In the genomic region with DNA sequence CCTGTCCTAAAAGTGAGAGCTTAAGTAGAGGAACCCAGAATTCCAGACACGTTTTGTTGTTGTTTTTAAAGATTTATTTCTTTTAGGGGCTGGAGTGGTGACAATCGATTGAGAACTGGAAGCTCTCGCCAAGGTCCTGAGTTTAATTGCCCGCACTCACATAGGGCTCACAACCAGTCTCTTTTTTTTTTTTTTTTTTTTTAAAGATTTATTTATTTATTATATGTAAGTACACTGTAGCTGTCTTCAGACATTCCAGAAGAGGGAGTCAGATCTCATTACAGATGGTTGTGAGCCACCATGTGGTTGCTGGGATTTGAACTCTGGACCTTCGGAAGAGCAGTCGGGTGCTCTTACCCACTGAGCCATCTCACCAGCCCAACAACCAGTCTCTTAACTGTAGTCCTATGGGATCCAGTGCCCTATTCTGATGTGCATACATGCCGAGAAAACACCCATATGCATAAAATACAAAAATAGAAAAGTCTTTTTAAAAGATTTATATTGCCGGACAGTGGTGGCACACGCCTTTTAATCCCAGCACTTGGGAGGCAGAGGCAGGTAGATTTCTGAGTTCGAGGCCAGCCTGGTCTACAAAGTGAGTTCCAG, we compare ENCODE assay signal across 8 mouse cellular contexts. TPM values are rescaled to one million over a fixed set of nuclear protein-coding genes. Genes with fewer than 3 reads are reported as not detected.
DNase-seq lines count a peak whose midpoint lies in the region; ATAC-seq and TF ChIP-seq lines count a peak whose summit lies in the region.
"Not testable (repeated sequence)": the region's sequence is repeated elsewhere in the genome, so short reads cannot be mapped to it uniquely, and the experiment has no call there.

No protein-coding gene starts in this region.

- peak overlapping the region; percentile 84; the same call in 1 of the 2 replicates for H3K9ac ChIP-seq in forebrain, embryonic 16.5 days (replicated peaks; ENCODE audit: low read depth, low read length)
- peak overlapping the region; percentile 93; the same call in 1 of the 2 replicates for H3K9ac ChIP-seq in hindbrain, embryonic 11.5 days (ENCODE audit: low read depth, low read length)
- 0 out of 2 replicates have a peak overlapping the region, but pooled peaks have one; percentile 99 for H3K9ac ChIP-seq in kidney, embryonic 15.5 days
- not testable (repeated sequence) for H3K9ac ChIP-seq in liver, embryonic 13.5 days; midbrain, embryonic 12.5 days (replicated peaks)

- H3K27me3 ChIP-seq in embryonic facial prominence, embryonic 10.5 days (replicated peaks; ENCODE audit: low read depth, poor library complexity, severe bottlenecking); forebrain, embryonic 16.5 days (replicated peaks; ENCODE audit: control insufficient read depth, insufficient read depth, low read length); hindbrain, embryonic 11.5 days (ENCODE audit: control insufficient read depth, insufficient read depth, low read length); kidney, embryonic 15.5 days; liver, embryonic 13.5 days; midbrain, embryonic 12.5 days; small intestine, adult 2 months (ENCODE audit: control insufficient read depth, insufficient read depth, low read length): not testable (repeated sequence)

- not testable (repeated sequence) for TF ChIP-seq POLR2A in small intestine, adult 2 months (IDR thresholded peaks at IDR 0.05; ENCODE audit: low read depth, low read length)

- DNase-seq in 416B (ENCODE audit: low read depth) = peak; percentile 18
- DNase-seq in embryonic facial prominence, embryonic 10.5 days (ENCODE audit: low spot score); hindbrain, embryonic 11.5 days (ENCODE audit: low spot score); liver, embryonic 13.5 days: not testable (repeated sequence)

- peaks cover 24% of the 10 kb centered on the region for H3K4me1 ChIP-seq in embryonic facial prominence, embryonic 10.5 days
- peaks cover 29% of the 10 kb centered on the region for H3K4me1 ChIP-seq in forebrain, embryonic 16.5 days (replicated peaks; ENCODE audit: control insufficient read depth, insufficient read depth, low read length)
- H3K4me1 ChIP-seq in hindbrain, embryonic 11.5 days (replicated peaks; ENCODE audit: control insufficient read depth, insufficient read depth, low read length) = not testable (repeated sequence)
- H3K4me1 ChIP-seq in kidney, embryonic 15.5 days = peaks cover 29% of the 10 kb centered on the region
- H3K4me1 ChIP-seq in liver, embryonic 13.5 days (replicated peaks) = peaks cover 38% of the 10 kb centered on the region
- H3K4me1 ChIP-seq in midbrain, embryonic 12.5 days = peaks cover 20% of the 10 kb centered on the region
- H3K4me1 ChIP-seq in small intestine, adult 2 months (ENCODE audit: control insufficient read depth, insufficient read depth, insufficient read length, low read length) = peaks cover 22% of the 10 kb centered on the region

- peaks cover 30% of the 10 kb centered on the region for H3K36me3 ChIP-seq in embryonic facial prominence, embryonic 10.5 days (replicated peaks)
- H3K36me3 ChIP-seq in forebrain, embryonic 16.5 days (ENCODE audit: control insufficient read depth, insufficient read depth); hindbrain, embryonic 11.5 days (ENCODE audit: control insufficient read depth, insufficient read depth, low read length): not testable (repeated sequence)
- peaks cover 33% of the 10 kb centered on the region for H3K36me3 ChIP-seq in kidney, embryonic 15.5 days
- peaks cover 27% of the 10 kb centered on the region for H3K36me3 ChIP-seq in liver, embryonic 13.5 days
- H3K36me3 ChIP-seq in midbrain, embryonic 12.5 days = peaks cover 24% of the 10 kb centered on the region
- H3K36me3 ChIP-seq in small intestine, adult 2 months (ENCODE audit: control insufficient read depth, insufficient read depth, low read length) = peaks cover 24% of the 10 kb centered on the region

- TF ChIP-seq CTCF in small intestine, adult 2 months (IDR thresholded peaks at IDR 0.05; ENCODE audit: extremely low read depth, insufficient read length, insufficient replicate concordance, low read depth, low read length) = not testable (repeated sequence)

- peak; percentile 3; the same call in 1 of the 2 replicates for ATAC-seq in forebrain, embryonic 16.5 days
- ATAC-seq in hindbrain, embryonic 11.5 days (ENCODE audit: low FRiP score) = peak; percentile 3; the same call in 1 of the 2 replicates
- ATAC-seq in kidney, embryonic 15.5 days (replicated peaks; ENCODE audit: low FRiP score); midbrain, embryonic 12.5 days (ENCODE audit: low FRiP score, low read depth): not testable (repeated sequence)
- 0 out of 2 replicates have a peak, but pooled peaks have one; percentile 1 for ATAC-seq in liver, embryonic 13.5 days (ENCODE audit: low read depth)

- peak overlapping the region; percentile 100 for H3K4me3 ChIP-seq in embryonic facial prominence, embryonic 10.5 days
- H3K4me3 ChIP-seq in forebrain, embryonic 16.5 days (replicated peaks; ENCODE audit: low read length) = peak overlapping the region; percentile 73
- peak overlapping the region; percentile 99 for H3K4me3 ChIP-seq in hindbrain, embryonic 11.5 days (ENCODE audit: low read depth, low read length)
- H3K4me3 ChIP-seq in kidney, embryonic 15.5 days (replicated peaks) = peak overlapping the region; percentile 100
- peak overlapping the region; percentile 97 for H3K4me3 ChIP-seq in liver, embryonic 13.5 days (replicated peaks)
- H3K4me3 ChIP-seq in midbrain, embryonic 12.5 days = peak overlapping the region; percentile 98
- peak overlapping the region; percentile 86 for H3K4me3 ChIP-seq in small intestine, adult 2 months (ENCODE audit: low read depth, low read length)

- 58% methylated on average over 10 of the region's 10 CpGs for WGBS in embryonic facial prominence, embryonic 10.5 days
- WGBS in forebrain, embryonic 16.5 days = 60% methylated on average over 10 of the region's 10 CpGs
- WGBS in hindbrain, embryonic 11.5 days = 58% methylated on average over 10 of the region's 10 CpGs
- 57% methylated on average over 10 of the region's 10 CpGs for WGBS in kidney, embryonic 15.5 days
- WGBS in liver, embryonic 13.5 days (ENCODE audit: insufficient replicate concordance) = 54% methylated on average over 10 of the region's 10 CpGs
- WGBS in midbrain, embryonic 12.5 days = 62% methylated on average over 10 of the region's 10 CpGs
- 53% methylated on average over 10 of the region's 10 CpGs for WGBS in small intestine, adult 2 months

- peak overlapping the region; percentile 95 for H3K27ac ChIP-seq in embryonic facial prominence, embryonic 10.5 days (replicated peaks)
- H3K27ac ChIP-seq in forebrain, embryonic 16.5 days (ENCODE audit: low read length) = peak overlapping the region; percentile 48; the same call in 1 of the 2 replicates
- not testable (repeated sequence) for H3K27ac ChIP-seq in hindbrain, embryonic 11.5 days (ENCODE audit: low read depth, low read length); liver, embryonic 13.5 days; small intestine, adult 2 months (ENCODE audit: insufficient read depth, low read depth, low read length)
- H3K27ac ChIP-seq in kidney, embryonic 15.5 days = peak overlapping the region; percentile 54; the same call in 1 of the 2 replicates
- H3K27ac ChIP-seq in midbrain, embryonic 12.5 days (replicated peaks) = peak overlapping the region; percentile 70

- not testable (repeated sequence) for H3K9me3 ChIP-seq in embryonic facial prominence, embryonic 10.5 days; forebrain, embryonic 16.5 days (ENCODE audit: control insufficient read depth, low read length); hindbrain, embryonic 11.5 days (ENCODE audit: control insufficient read depth, low read length); kidney, embryonic 15.5 days (replicated peaks); liver, embryonic 13.5 days (replicated peaks); midbrain, embryonic 12.5 days

- H3K4me2 ChIP-seq in forebrain, embryonic 16.5 days (ENCODE audit: low read length) = peak overlapping the region; percentile 57
- peak overlapping the region; percentile 93 for H3K4me2 ChIP-seq in hindbrain, embryonic 11.5 days (replicated peaks; ENCODE audit: low read depth, low read length)
- peak overlapping the region; percentile 83 for H3K4me2 ChIP-seq in kidney, embryonic 15.5 days
- H3K4me2 ChIP-seq in liver, embryonic 13.5 days = peak overlapping the region; percentile 87
- H3K4me2 ChIP-seq in midbrain, embryonic 12.5 days (replicated peaks) = peak overlapping the region; percentile 95

RNA-seq across cellular contexts. Expression of a gene that starts 0.4 kb away (rescaled TPM):
- polyA plus RNA-seq in embryonic facial prominence, embryonic 10.5 days (2016; fragmentation: Nextera tagmentation; extraction: Ambion mirVana) = 58.0 and 58.9 TPM in 2 replicates
- polyA plus RNA-seq in forebrain, embryonic 16.5 days (2015; fragmentation: Nextera tagmentation; extraction: Ambion mirVana) = 57.2 and 57.6 TPM in 2 replicates
- polyA plus RNA-seq in hindbrain, embryonic 11.5 days (2014; fragmentation: Nextera tagmentation; extraction: Ambion mirVana) = 49.8 and 50.5 TPM in 2 replicates
- polyA plus RNA-seq in kidney, embryonic 15.5 days (2015; fragmentation: Nextera tagmentation; extraction: Ambion mirVana) = 50.6 and 58.6 TPM in 2 replicates
- polyA plus RNA-seq in liver, embryonic 13.5 days (2015; fragmentation: Nextera tagmentation; extraction: Ambion mirVana) = 14.3 and 15.7 TPM in 2 replicates
- 71.7 and 74.3 TPM in 2 replicates for polyA plus RNA-seq in midbrain, embryonic 12.5 days (2016; fragmentation: Nextera tagmentation; extraction: Ambion mirVana)
- 91.6 and 184 TPM in 2 replicates for polyA plus RNA-seq in small intestine, adult 2 months (2012; rRNA removed)

RNA-seq across cellular contexts. Expression of a gene that starts 24.5 kb away (rescaled TPM):
- polyA plus RNA-seq in embryonic facial prominence, embryonic 10.5 days (2016; fragmentation: Nextera tagmentation; extraction: Ambion mirVana) = 3.5 and 4.2 TPM in 2 replicates
- 3.9 and 4.5 TPM in 2 replicates for polyA plus RNA-seq in forebrain, embryonic 16.5 days (2015; fragmentation: Nextera tagmentation; extraction: Ambion mirVana)
- 3.7 and 3.9 TPM in 2 replicates for polyA plus RNA-seq in hindbrain, embryonic 11.5 days (2014; fragmentation: Nextera tagmentation; extraction: Ambion mirVana)
- 8.8 and 10.0 TPM in 2 replicates for polyA plus RNA-seq in kidney, embryonic 15.5 days (2015; fragmentation: Nextera tagmentation; extraction: Ambion mirVana)
- 1.6 and 1.7 TPM in 2 replicates for polyA plus RNA-seq in liver, embryonic 13.5 days (2015; fragmentation: Nextera tagmentation; extraction: Ambion mirVana)
- 4.2 and 4.9 TPM in 2 replicates for polyA plus RNA-seq in midbrain, embryonic 12.5 days (2016; fragmentation: Nextera tagmentation; extraction: Ambion mirVana)
- polyA plus RNA-seq in small intestine, adult 2 months (2012; rRNA removed) = 47.2 and 144 TPM in 2 replicates

RNA-seq across cellular contexts. Expression of a gene that starts 27.3 kb away (rescaled TPM):
- 187 and 191 TPM in 2 replicates for polyA plus RNA-seq in embryonic facial prominence, embryonic 10.5 days (2016; fragmentation: Nextera tagmentation; extraction: Ambion mirVana)
- 120 and 124 TPM in 2 replicates for polyA plus RNA-seq in forebrain, embryonic 16.5 days (2015; fragmentation: Nextera tagmentation; extraction: Ambion mirVana)
- 161 and 173 TPM in 2 replicates for polyA plus RNA-seq in hindbrain, embryonic 11.5 days (2014; fragmentation: Nextera tagmentation; extraction: Ambion mirVana)
- 148 and 161 TPM in 2 replicates for polyA plus RNA-seq in kidney, embryonic 15.5 days (2015; fragmentation: Nextera tagmentation; extraction: Ambion mirVana)
- polyA plus RNA-seq in liver, embryonic 13.5 days (2015; fragmentation: Nextera tagmentation; extraction: Ambion mirVana) = 84.9 and 92.7 TPM in 2 replicates
- polyA plus RNA-seq in midbrain, embryonic 12.5 days (2016; fragmentation: Nextera tagmentation; extraction: Ambion mirVana) = 129 and 132 TPM in 2 replicates
- polyA plus RNA-seq in small intestine, adult 2 months (2012; rRNA removed) = 85.5 and 146 TPM in 2 replicates

RNA-seq across cellular contexts. Expression of a gene that starts 27.6 kb away (rescaled TPM):
- 0.41 and 0.44 TPM in 2 replicates for polyA plus RNA-seq in embryonic facial prominence, embryonic 10.5 days (2016; fragmentation: Nextera tagmentation; extraction: Ambion mirVana)
- 0.26 TPM in 1 of 2 replicates, not detected in the other for polyA plus RNA-seq in forebrain, embryonic 16.5 days (2015; fragmentation: Nextera tagmentation; extraction: Ambion mirVana)
- polyA plus RNA-seq in hindbrain, embryonic 11.5 days (2014; fragmentation: Nextera tagmentation; extraction: Ambion mirVana) = 0.22 and 0.38 TPM in 2 replicates
- polyA plus RNA-seq in kidney, embryonic 15.5 days (2015; fragmentation: Nextera tagmentation; extraction: Ambion mirVana) = 0.55 and 0.66 TPM in 2 replicates
- polyA plus RNA-seq in liver, embryonic 13.5 days (2015; fragmentation: Nextera tagmentation; extraction: Ambion mirVana) = 1.3 and 1.5 TPM in 2 replicates
- 0.14 and 0.27 TPM in 2 replicates for polyA plus RNA-seq in midbrain, embryonic 12.5 days (2016; fragmentation: Nextera tagmentation; extraction: Ambion mirVana)
- 3.0 and 3.7 TPM in 2 replicates for polyA plus RNA-seq in small intestine, adult 2 months (2012; rRNA removed)

RNA-seq across cellular contexts. Expression of a gene that starts 41.8 kb away (rescaled TPM):
- polyA plus RNA-seq in embryonic facial prominence, embryonic 10.5 days (2016; fragmentation: Nextera tagmentation; extraction: Ambion mirVana) = 20.7 and 22.9 TPM in 2 replicates
- polyA plus RNA-seq in forebrain, embryonic 16.5 days (2015; fragmentation: Nextera tagmentation; extraction: Ambion mirVana) = 31.9 and 38.8 TPM in 2 replicates
- 4.2 and 5.8 TPM in 2 replicates for polyA plus RNA-seq in hindbrain, embryonic 11.5 days (2014; fragmentation: Nextera tagmentation; extraction: Ambion mirVana)
- polyA plus RNA-seq in kidney, embryonic 15.5 days (2015; fragmentation: Nextera tagmentation; extraction: Ambion mirVana) = 21.3 and 24.4 TPM in 2 replicates
- polyA plus RNA-seq in liver, embryonic 13.5 days (2015; fragmentation: Nextera tagmentation; extraction: Ambion mirVana) = 7.8 and 8.3 TPM in 2 replicates
- 37.2 and 38.8 TPM in 2 replicates for polyA plus RNA-seq in midbrain, embryonic 12.5 days (2016; fragmentation: Nextera tagmentation; extraction: Ambion mirVana)
- 57.9 and 115 TPM in 2 replicates for polyA plus RNA-seq in small intestine, adult 2 months (2012; rRNA removed)
